Mouse (Mus musculus): ENCODE measurements around the gene Clstn3.
"Not testable (repeated sequence)": the region's sequence is repeated elsewhere in the genome, so short reads cannot be mapped to it uniquely, and the experiment has no call there.

Gene Clstn3

GRCm38 (mm10) chr6:124414150-124414926, 50.3 kb downstream of the Clstn3 start:
- DNase-seq (ENCODE audit: low read depth, low spot score) = peak; percentile 48

GRCm38 (mm10) chr6:124413770-124414149, 50.8 kb downstream of the Clstn3 start:
- no peak for DNase-seq (ENCODE audit: low read depth, low spot score)

- no peak for DNase-seq (ENCODE audit: low read depth, low spot score)
Observed at GRCm38 (mm10) chr6:124408355-124408754, 56.2 kb downstream of the Clstn3 start.

- no peak for DNase-seq (ENCODE audit: low read depth, low spot score)
Observed at GRCm38 (mm10) chr6:124407180-124407579, 57.4 kb downstream of the Clstn3 start.

- DNase-seq (ENCODE audit: low read depth, low spot score) = no peak
Observed at GRCm38 (mm10) chr6:124406326-124406725, 58.3 kb downstream of the Clstn3 start.

- no peak for DNase-seq (ENCODE audit: low read depth, low spot score)
Observed at GRCm38 (mm10) chr6:124399738-124400137, 64.9 kb downstream of the Clstn3 start.

GRCm38 (mm10) chr6:124394991-124395390, 69.6 kb downstream of the Clstn3 start:
- not testable (repeated sequence) for DNase-seq (ENCODE audit: low read depth, low spot score)
